Mouse (Mus musculus) left cerebral cortex, adult 2 months (tissue): ENCODE measurements around the gene Dnajb3. TPM values are rescaled to one million over a fixed set of nuclear protein-coding genes. Genes with fewer than 3 reads are reported as not detected.
"Not testable (repeated sequence)": the region's sequence is repeated elsewhere in the genome, so short reads cannot be mapped to it uniquely, and the experiment has no call there.

Source experiments
- DNase-seq, 2 experiments: peaks; one replicate each; pipeline ENCODE4 v3.0.0; 2021 to 2022; ENCODE audit warnings: low spot score in 2 of 2, mixed read lengths in 1 of 2; ENCODE audit errors: extremely low spot score in 1 of 2
- H3K27ac ChIP-seq: fragments of 200-600 bp; 2 replicates; pipeline ENCODE4 v1.8.1; 2022
- H3K4me3 ChIP-seq: fragments of 200-600 bp; 2 replicates; pipeline ENCODE4 v1.8.1; 2022
- CTCF ChIP-seq: fragments of 200-600 bp; IDR thresholded peaks from 2 replicates; pipeline ENCODE4 v1.8.1; 2022; ENCODE audit warnings: antibody characterized with exemption, mild to moderate bottlenecking, moderate library complexity
- intact Hi-C: fragments of 180-260 bp; cut with DNase I; formaldehyde crosslinking; loops from one replicate; pipeline ENCODE4 v1.15.1; 2025
- total RNA-seq, 2 experiments: library from RNA; stranded (reverse); gene quantifications; 2 replicates each; pipeline ENCODE4 v1.2.3; 2021

The Dnajb3 gene
- total RNA-seq, 2 experiments from 2014 or later = 1.8 to 1.9 TPM

- Histone ChIP-seq H3K27ac (no peak overlapping the region), H3K4me3 (no peak overlapping the region)
- no peak for DNase-seq
- intact Hi-C loops = no loop called here
- TF ChIP-seq CTCF = no peak
Measured at GRCm38 (mm10) chr1:88212341-88213045, 6.9 kb upstream of the Dnajb3 start.

- DNase-seq = no peak
- no peak for TF ChIP-seq CTCF
- H3K27ac ChIP-seq = no peak within 1 kb of the TSS
- no peak within 1 kb of the TSS for H3K4me3 ChIP-seq
- intact Hi-C loops = no loop called here
Measured at GRCm38 (mm10) chr1:88211812-88212211, 6.2 kb upstream of the Dnajb3 start, which contains the start of gene Ugt1a1. TSS of gene Ugt1a1 (plus strand) at chr1:88211959.

- no peak for TF ChIP-seq CTCF
- DNase-seq = no peak
- intact Hi-C loops = no loop called here
- H3K27ac ChIP-seq = no peak overlapping the region
- H3K4me3 ChIP-seq = no peak overlapping the region
Measured at GRCm38 (mm10) chr1:88206843-88207479, 1.4 kb upstream of the Dnajb3 start.

GRCm38 (mm10) chr1:88200456-88200855, 5.1 kb downstream of the Dnajb3 start, which contains the start of gene Ugt1a2:
TSS of gene Ugt1a2 (plus strand) at chr1:88200601.
- H3K27ac ChIP-seq = no peak within 1 kb of the TSS
- no peak for TF ChIP-seq CTCF
- intact Hi-C loops = no loop called here
- no peak for DNase-seq
- no peak within 1 kb of the TSS for H3K4me3 ChIP-seq

- intact Hi-C loops = no loop called here
- H3K27ac ChIP-seq = no peak overlapping the region
Measured at GRCm38 (mm10) chr1:88199996-88200395, 5.6 kb downstream of the Dnajb3 start.

GRCm38 (mm10) chr1:88197443-88197842, 8.1 kb downstream of the Dnajb3 start:
- no peak for TF ChIP-seq CTCF
- H3K27ac ChIP-seq = no peak overlapping the region
- intact Hi-C loops = no loop called here
- no peak for DNase-seq
- H3K4me3 ChIP-seq = no peak overlapping the region

More at GRCm38 (mm10) chr1:88199996-88200395, 5.6 kb downstream of the Dnajb3 start:
- DNase-seq = no peak
- no peak overlapping the region for H3K4me3 ChIP-seq
- no peak for TF ChIP-seq CTCF

- intact Hi-C loops = no loop called here
- no peak overlapping the region for H3K4me3 ChIP-seq
- DNase-seq = no peak
- no peak for TF ChIP-seq CTCF
- no peak overlapping the region for H3K27ac ChIP-seq
Measured at GRCm38 (mm10) chr1:88195687-88196086, 9.9 kb downstream of the Dnajb3 start.

GRCm38 (mm10) chr1:88192136-88192535, 13.4 kb downstream of the Dnajb3 start:
- Histone ChIP-seq H3K27ac (no peak overlapping the region), H3K4me3 (no peak overlapping the region)
- intact Hi-C loops = no loop called here
- no peak for TF ChIP-seq CTCF
- DNase-seq = no peak

- TF ChIP-seq CTCF = no peak
- intact Hi-C loops = no loop called here
- no peak for DNase-seq
Measured at GRCm38 (mm10) chr1:88186325-88186935, 19.2 kb downstream of the Dnajb3 start.

GRCm38 (mm10) chr1:88179657-88180056, 25.9 kb downstream of the Dnajb3 start:
- intact Hi-C loops = no loop called here
- H3K27ac ChIP-seq = no peak overlapping the region
- H3K4me3 ChIP-seq = no peak overlapping the region
- no peak for DNase-seq
- TF ChIP-seq CTCF = no peak

More at GRCm38 (mm10) chr1:88186325-88186935, 19.2 kb downstream of the Dnajb3 start:
- Histone ChIP-seq H3K4me3 (no peak overlapping the region), H3K27ac (no peak overlapping the region)

- DNase-seq, H3K4me3 ChIP-seq, intact Hi-C loops, H3K27ac ChIP-seq: not testable (repeated sequence)
Measured at GRCm38 (mm10) chr1:88172190-88172589, 33.4 kb downstream of the Dnajb3 start.

GRCm38 (mm10) chr1:88165711-88166110, 39.9 kb downstream of the Dnajb3 start, which contains the start of gene Ugt1a5:
TSS of gene Ugt1a5 (plus strand) at chr1:88166012.
- intact Hi-C loops = no loop called here
- TF ChIP-seq CTCF = no peak
- no peak within 1 kb of the TSS for H3K27ac ChIP-seq
- DNase-seq = no peak
- H3K4me3 ChIP-seq = no peak within 1 kb of the TSS
